Mouse (Mus musculus) liver, embryonic 12.5 days (tissue): ENCODE data around the gene Aqp1. TPM values are rescaled to one million over a fixed set of nuclear protein-coding genes. Genes with fewer than 3 reads are reported as not detected.

Experiments used
- ATAC-seq: fragments of 200-750 bp; cut with Nextera tagmentation; 2 replicates; pipeline ENCODE4 v1.8.0; 2017; ENCODE audit warnings: moderate number of reproducible peaks, mild to moderate bottlenecking, moderate library complexity
- H3K27ac ChIP-seq: fragments of 300-500 bp; sonication (generic); 2 replicates; pipeline ENCODE4 v1.5.1; 2016; ENCODE audit warnings: mild to moderate bottlenecking
- H3K27me3 ChIP-seq: fragments of 300-500 bp; sonication (generic); replicated peaks from 2 replicates; pipeline ENCODE4 v1.6.1; 2016; ENCODE audit warnings: mild to moderate bottlenecking, moderate library complexity
- H3K36me3 ChIP-seq: fragments of 300-500 bp; sonication (generic); 2 replicates; pipeline ENCODE4 v1.6.1; 2016; ENCODE audit warnings: mild to moderate bottlenecking, moderate library complexity
- H3K4me1 ChIP-seq: fragments of 300-500 bp; sonication (generic); 2 replicates; pipeline ENCODE4 v1.6.1; 2016
- H3K4me2 ChIP-seq: fragments of 300-500 bp; sonication (generic); 2 replicates; pipeline ENCODE4 v1.6.1; 2016; ENCODE audit warnings: mild to moderate bottlenecking, moderate library complexity
- H3K4me3 ChIP-seq: fragments of 300-500 bp; sonication (generic); 2 replicates; pipeline ENCODE4 v1.5.1; 2016; ENCODE audit warnings: mild to moderate bottlenecking, moderate library complexity
- H3K9ac ChIP-seq: fragments of 300-500 bp; sonication (generic); 2 replicates; pipeline ENCODE4 v1.6.1; 2016; ENCODE audit warnings: mild to moderate bottlenecking, moderate library complexity
- H3K9me3 ChIP-seq: fragments of 300-500 bp; sonication (generic); replicated peaks from 2 replicates; pipeline ENCODE4 v1.6.1; 2016; ENCODE audit warnings: mild to moderate bottlenecking, moderate library complexity
- WGBS: fragments of 180-500 bp; shearing (Covaris S2); methylation state at CpG from one replicate; pipeline ENCODE4 v1.1.7; 2016; ENCODE audit not compliant: insufficient replicate concordance; 5-methylcytosine and 5-hydroxymethylcytosine counted together
- polyA plus RNA-seq: library from polyadenylated mRNA; unstranded; fragments of >200 nt; fragmentation: Nextera tagmentation; extraction: Ambion mirVana; gene quantifications from 2 replicates; pipeline ENCODE4 v1.2.1, GENCODE M21; 2016

Gene Aqp1
- polyA plus RNA-seq, 1 experiment from 2014 or later = 29.1 TPM

GRCm38 (mm10) chr6:55319585-55320551 is 16.4 kb upstream of the Aqp1 start:
- peak overlapping the region; percentile 83 for H3K27ac ChIP-seq
- no peak for ATAC-seq
- H3K4me3 ChIP-seq = no peak overlapping the region
- 75% methylated on average over 14 of the region's 14 CpGs for WGBS
- no peak overlapping the region for H3K4me2 ChIP-seq
- no peak overlapping the region for H3K9ac ChIP-seq
- H3K36me3 ChIP-seq = no peaks in the 10 kb centered on the region
- peaks cover 64% of the 10 kb centered on the region for H3K4me1 ChIP-seq
- H3K27me3 ChIP-seq = no peaks in the 10 kb centered on the region
- no peaks in the 10 kb centered on the region for H3K9me3 ChIP-seq

GRCm38 (mm10) chr6:55320894-55321293 is 15.3 kb upstream of the Aqp1 start:
- ATAC-seq = peak; percentile 66
- Histone ChIP-seq H3K4me3 (no peak overlapping the region), H3K9ac (peak overlapping the region; percentile 19; the same call in 1 of the 2 replicates), H3K4me2 (peak overlapping the region; percentile 50), H3K27ac (peak overlapping the region; percentile 83), H3K36me3 (no peaks in the 10 kb centered on the region), H3K4me1 (peaks cover 74% of the 10 kb centered on the region), H3K27me3 (no peaks in the 10 kb centered on the region), H3K9me3 (no peaks in the 10 kb centered on the region)
- 24% methylated on average over 4 of the region's 4 CpGs for WGBS

- Histone ChIP-seq H3K9me3 (no peaks in the 10 kb centered on the region), H3K9ac (peak overlapping the region; percentile 19; the same call in 1 of the 2 replicates), H3K27ac (peak overlapping the region; percentile 83), H3K27me3 (no peaks in the 10 kb centered on the region), H3K4me3 (no peak overlapping the region), H3K4me2 (peak overlapping the region; percentile 50), H3K36me3 (no peaks in the 10 kb centered on the region), H3K4me1 (peaks cover 80% of the 10 kb centered on the region)
- ATAC-seq = peak; percentile 72
- WGBS = 49% methylated on average over 6 of the region's 6 CpGs
Measured at GRCm38 (mm10) chr6:55321518-55321917, 14.7 kb upstream of the Aqp1 start.

DNA sequence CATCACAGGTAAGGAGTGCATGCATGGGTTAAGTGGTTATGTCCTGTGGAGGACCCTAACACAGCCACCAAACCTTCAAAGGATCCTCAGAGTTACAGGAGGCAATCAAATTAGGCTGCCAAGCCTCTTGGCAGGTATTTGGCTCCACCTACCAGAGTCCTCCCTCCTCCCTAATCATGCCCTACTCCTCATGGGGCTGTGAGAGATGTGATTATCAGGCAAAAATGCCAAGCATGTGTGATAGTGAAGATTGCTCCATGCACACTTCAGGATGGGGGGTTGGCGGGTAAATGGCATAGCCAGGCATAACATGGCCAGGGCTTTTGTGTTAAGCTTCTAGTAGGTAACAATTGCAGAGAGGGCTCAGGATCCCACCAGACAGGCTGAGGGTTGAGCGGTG is 13.3 kb upstream of the Aqp1 start:
- no peaks in the 10 kb centered on the region for H3K36me3 ChIP-seq
- no peaks in the 10 kb centered on the region for H3K9me3 ChIP-seq
- ATAC-seq = peak; percentile 52
- H3K4me3 ChIP-seq = no peak overlapping the region
- peak overlapping the region; percentile 63 for H3K4me2 ChIP-seq
- 50% methylated on average over 2 of the region's 2 CpGs for WGBS
- peaks cover 95% of the 10 kb centered on the region for H3K4me1 ChIP-seq
- H3K9ac ChIP-seq = peak overlapping the region; percentile 48; the same call in 1 of the 2 replicates
- no peaks in the 10 kb centered on the region for H3K27me3 ChIP-seq
- peak overlapping the region; percentile 90 for H3K27ac ChIP-seq

GRCm38 (mm10) chr6:55323908-55324634 is 12.2 kb upstream of the Aqp1 start:
- Histone ChIP-seq H3K9ac (peak overlapping the region; percentile 50), H3K27ac (peak overlapping the region; percentile 90), H3K4me1 (peaks cover 94% of the 10 kb centered on the region), H3K27me3 (no peaks in the 10 kb centered on the region), H3K36me3 (no peaks in the 10 kb centered on the region), H3K4me2 (peak overlapping the region; percentile 63), H3K4me3 (peak overlapping the region; percentile 18), H3K9me3 (no peaks in the 10 kb centered on the region)
- 22% methylated on average over 17 of the region's 17 CpGs for WGBS
- ATAC-seq = peak; percentile 72

DNA sequence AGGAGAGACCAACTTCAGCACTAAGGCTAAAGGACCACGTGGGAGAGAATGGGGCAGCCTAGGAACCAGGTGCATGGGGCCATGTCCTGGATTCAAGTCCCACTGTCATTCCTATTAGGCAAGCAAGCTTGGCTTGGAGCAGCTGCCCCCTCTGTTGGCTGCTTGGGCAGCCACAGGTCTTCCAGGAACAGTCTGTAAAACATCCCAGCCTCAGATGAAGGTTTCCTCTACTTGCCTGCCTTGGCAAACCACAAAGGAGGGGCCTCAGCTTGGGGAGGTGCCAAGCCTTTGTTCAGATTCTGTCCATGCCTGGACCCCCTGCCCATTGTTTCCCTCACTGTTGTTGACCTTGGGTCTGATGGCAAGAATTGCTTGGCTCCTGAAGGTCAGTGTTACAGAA is 11.4 kb upstream of the Aqp1 start:
- Histone ChIP-seq H3K27me3 (no peaks in the 10 kb centered on the region), H3K4me1 (peaks cover 87% of the 10 kb centered on the region), H3K36me3 (no peaks in the 10 kb centered on the region), H3K27ac (peak overlapping the region; percentile 90), H3K9ac (peak overlapping the region; percentile 50; the same call in 1 of the 2 replicates), H3K9me3 (no peaks in the 10 kb centered on the region), H3K4me3 (no peak overlapping the region), H3K4me2 (peak overlapping the region; percentile 63)
- 35% methylated on average over 1 of the region's 1 CpGs for WGBS
- no peak for ATAC-seq

DNA sequence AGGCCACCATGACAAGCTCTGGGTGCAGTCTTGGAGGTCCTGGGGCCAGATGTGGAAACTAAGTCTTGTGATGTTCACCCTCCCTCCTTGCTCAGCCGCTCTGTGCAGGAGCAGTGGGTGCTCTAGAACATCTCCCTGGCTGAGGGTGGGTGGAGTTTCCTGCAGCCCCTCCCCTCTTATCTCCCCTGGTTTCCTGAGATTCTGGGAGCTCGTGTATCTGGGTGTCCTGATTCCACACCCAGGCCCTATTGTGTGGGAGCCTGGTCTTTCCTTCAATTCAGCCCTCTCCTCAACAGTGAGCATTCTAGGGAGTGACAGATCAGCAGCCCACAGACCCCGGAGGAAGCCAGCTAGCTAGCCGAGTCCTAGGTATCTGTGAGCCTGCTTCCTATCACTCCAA is 9.9 kb upstream of the Aqp1 start:
- 0 out of 2 replicates have a peak, but pooled peaks cover 5% of the 10 kb centered on the region for H3K27me3 ChIP-seq
- H3K36me3 ChIP-seq = no peaks in the 10 kb centered on the region
- ATAC-seq = peak; percentile 9
- no peak overlapping the region for H3K9ac ChIP-seq
- H3K27ac ChIP-seq = 0 out of 2 replicates have a peak overlapping the region, but pooled peaks have one; percentile 20
- WGBS = 7% methylated on average over 4 of the region's 4 CpGs
- no peaks in the 10 kb centered on the region for H3K9me3 ChIP-seq
- H3K4me3 ChIP-seq = no peak overlapping the region
- peaks cover 81% of the 10 kb centered on the region for H3K4me1 ChIP-seq
- peak overlapping the region; percentile 24; the same call in 1 of the 2 replicates for H3K4me2 ChIP-seq

- Histone ChIP-seq H3K4me3 (no peak overlapping the region), H3K27ac (no peak overlapping the region), H3K27me3 (0 out of 2 replicates have a peak, but pooled peaks cover 5% of the 10 kb centered on the region), H3K4me2 (no peak overlapping the region), H3K9ac (no peak overlapping the region), H3K9me3 (no peaks in the 10 kb centered on the region), H3K4me1 (peaks cover 80% of the 10 kb centered on the region), H3K36me3 (no peaks in the 10 kb centered on the region)
- WGBS = 52% methylated on average over 13 of the region's 13 CpGs
- no peak for ATAC-seq
Measured at GRCm38 (mm10) chr6:55327326-55327725, 8.9 kb upstream of the Aqp1 start.

GRCm38 (mm10) chr6:55328179-55328578 is 8.1 kb upstream of the Aqp1 start:
- H3K9me3 ChIP-seq = no peaks in the 10 kb centered on the region
- WGBS = 53% methylated on average over 4 of the region's 4 CpGs
- H3K9ac ChIP-seq = no peak overlapping the region
- peaks cover 13% of the 10 kb centered on the region for H3K27me3 ChIP-seq
- no peak for ATAC-seq
- no peak overlapping the region for H3K4me3 ChIP-seq
- H3K4me2 ChIP-seq = no peak overlapping the region
- no peaks in the 10 kb centered on the region for H3K36me3 ChIP-seq
- peaks cover 72% of the 10 kb centered on the region for H3K4me1 ChIP-seq
- no peak overlapping the region for H3K27ac ChIP-seq

DNA sequence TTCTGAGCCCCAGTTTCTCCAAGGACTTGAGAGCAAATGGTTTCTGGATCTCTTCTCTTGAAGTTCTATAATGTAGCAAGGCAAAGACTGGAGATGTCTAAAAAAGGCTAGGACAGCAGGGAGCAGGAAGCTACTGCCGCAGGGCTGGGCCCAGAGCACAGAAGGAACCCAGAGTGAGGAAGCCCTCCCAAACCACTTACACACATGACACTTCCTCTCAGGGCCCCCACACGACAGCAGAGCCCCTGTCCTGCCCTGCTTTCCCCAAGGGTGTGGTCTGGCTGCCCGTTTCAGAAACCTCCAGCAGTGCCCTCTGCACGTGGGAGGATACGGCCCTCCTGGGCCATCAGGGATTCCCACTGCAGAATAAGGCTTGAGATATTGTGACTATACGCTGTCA is 4.9 kb upstream of the Aqp1 start:
- Histone ChIP-seq H3K36me3 (no peaks in the 10 kb centered on the region), H3K9ac (no peak overlapping the region), H3K27me3 (peaks cover 14% of the 10 kb centered on the region), H3K9me3 (no peaks in the 10 kb centered on the region), H3K27ac (no peak overlapping the region), H3K4me1 (peaks cover 63% of the 10 kb centered on the region), H3K4me2 (no peak overlapping the region), H3K4me3 (no peak overlapping the region)
- ATAC-seq = no peak
- WGBS = 38% methylated on average over 6 of the region's 6 CpGs

DNA sequence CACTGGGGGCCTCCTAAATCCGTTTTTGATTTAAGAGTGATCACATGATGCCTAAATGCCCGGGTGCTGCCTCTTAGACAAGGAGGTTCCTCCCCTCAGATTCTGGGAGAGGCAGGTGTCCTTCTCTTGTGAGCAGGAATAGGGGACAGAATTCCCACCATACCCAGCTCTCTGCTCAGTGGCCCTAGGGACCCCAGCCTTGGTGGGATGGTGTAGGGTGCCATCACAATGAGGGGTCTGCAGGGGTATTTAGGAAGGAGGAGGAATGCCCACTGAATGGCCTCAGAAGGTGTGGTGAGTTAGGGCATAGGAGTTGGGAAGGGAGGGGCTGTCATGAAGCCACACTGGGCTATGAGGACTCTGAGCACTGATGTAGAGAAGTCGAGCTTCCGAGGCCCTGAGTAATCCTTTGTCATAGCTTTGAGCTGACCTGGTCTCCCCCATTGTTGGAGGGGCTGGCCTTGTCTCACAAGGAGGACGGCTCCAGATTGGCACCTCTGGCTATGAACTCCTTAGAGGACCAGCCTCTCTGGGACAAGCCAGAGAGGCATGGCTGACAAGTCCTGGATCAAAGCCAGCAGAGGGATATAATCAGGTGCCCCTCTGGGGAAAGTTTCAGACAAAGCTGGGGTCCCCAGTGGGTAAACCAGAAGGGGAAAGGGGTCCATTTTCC is 4.0 kb upstream of the Aqp1 start:
- Histone ChIP-seq H3K4me1 (peaks cover 63% of the 10 kb centered on the region), H3K4me2 (no peak overlapping the region), H3K27me3 (peaks cover 14% of the 10 kb centered on the region), H3K36me3 (no peaks in the 10 kb centered on the region), H3K4me3 (no peak overlapping the region), H3K9me3 (no peaks in the 10 kb centered on the region), H3K27ac (no peak overlapping the region), H3K9ac (no peak overlapping the region)
- no peak for ATAC-seq
- 51% methylated on average over 5 of the region's 5 CpGs for WGBS
